Mouse (Mus musculus) cerebellum, adult 9-10 months (tissue): ENCODE measurements at regions not wholly inside any gene's neighbourhood (a gene's known extent, or its start where the extent isn't known, plus 50 kb on each side); places are given as distances from the start of the nearest gene placed in this dataset.
A peak's percentile ranks its signal among the peaks of the same experiment; 100 is the strongest.

ENCODE experiments used
- DNase-seq: peaks from one replicate; pipeline ENCODE4 v3.0.0; 2022

GRCm38 (mm10) chr16:8351424-8351823 is 73.5 kb downstream of the Tmem114 start:
- DNase-seq, result no peak

GRCm38 (mm10) chr16:8349148-8349547 is 75.8 kb downstream of the Tmem114 start:
- no peak for DNase-seq

- peak; percentile 2 for DNase-seq
These were observed 76.3 kb downstream of the Tmem114 start for GRCm38 (mm10) chr16:8348645-8349044.

- no peak for DNase-seq
These were observed 79.7 kb downstream of the Tmem114 start for GRCm38 (mm10) chr16:8345216-8345615.

DNA sequence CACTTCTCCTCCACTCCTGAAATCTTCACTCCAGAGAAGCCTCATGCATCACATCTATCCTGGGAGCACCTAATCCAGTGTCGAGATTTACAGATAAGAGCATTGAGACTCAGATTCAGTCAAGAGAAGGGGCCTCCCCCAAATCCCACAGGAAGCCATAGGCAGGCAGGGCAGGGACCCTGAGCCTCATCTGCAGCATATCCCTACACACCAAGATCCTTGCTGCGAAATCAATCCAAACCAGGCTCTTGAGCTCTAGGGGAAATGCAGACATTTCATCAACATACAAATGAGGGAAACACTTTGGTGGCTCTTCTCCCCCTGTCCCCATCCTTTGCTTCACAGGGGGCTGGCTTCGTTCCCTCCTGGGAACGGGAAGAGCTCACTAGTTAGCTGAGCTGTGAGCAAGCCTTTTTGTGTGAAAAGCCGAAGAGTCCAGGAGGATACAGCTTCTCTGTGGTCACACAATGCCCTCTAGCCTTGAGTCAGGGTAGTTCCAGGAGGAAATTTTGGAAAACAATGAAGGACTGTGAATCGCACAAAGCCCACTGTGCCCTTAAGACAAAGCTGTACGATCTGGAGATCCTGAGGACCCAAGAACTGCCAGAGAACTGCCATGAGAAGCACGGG is 91.7 kb downstream of the Tmem114 start:
- DNase-seq, result peak; percentile 8

GRCm38 (mm10) chr16:8311996-8312395 is 112.9 kb downstream of the Tmem114 start:
- no peak for DNase-seq

DNA sequence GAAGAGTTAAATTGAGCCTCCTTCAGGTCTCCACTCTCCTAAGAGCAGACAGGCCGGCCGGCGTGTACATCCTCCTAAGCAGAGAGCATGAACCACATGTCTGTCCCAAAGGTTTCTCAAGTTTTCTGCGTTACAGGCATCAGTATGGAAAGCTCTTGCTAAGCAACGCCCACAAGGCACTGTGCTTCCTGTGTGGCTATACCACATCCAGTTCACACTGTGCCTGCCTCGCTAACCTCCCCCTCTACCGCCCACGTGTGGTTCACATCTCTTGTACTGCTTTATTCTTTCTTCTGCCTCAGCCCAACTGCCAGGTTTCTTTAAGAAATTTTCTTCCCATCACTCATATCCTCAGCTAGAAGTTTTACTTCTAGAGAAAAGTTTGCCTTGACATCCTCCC is 118.5 kb downstream of the Tmem114 start:
- no peak for DNase-seq
